Mouse (Mus musculus) B cell, adult 2 months (primary cell): ENCODE data around the gene Plxdc1.
A peak's percentile ranks its signal among the peaks of the same experiment; 100 is the strongest.

ENCODE experiments used
- DNase-seq, 2 experiments: peaks; one replicate each; pipeline ENCODE4 v3.0.0; 2022

The Plxdc1 gene

DNA sequence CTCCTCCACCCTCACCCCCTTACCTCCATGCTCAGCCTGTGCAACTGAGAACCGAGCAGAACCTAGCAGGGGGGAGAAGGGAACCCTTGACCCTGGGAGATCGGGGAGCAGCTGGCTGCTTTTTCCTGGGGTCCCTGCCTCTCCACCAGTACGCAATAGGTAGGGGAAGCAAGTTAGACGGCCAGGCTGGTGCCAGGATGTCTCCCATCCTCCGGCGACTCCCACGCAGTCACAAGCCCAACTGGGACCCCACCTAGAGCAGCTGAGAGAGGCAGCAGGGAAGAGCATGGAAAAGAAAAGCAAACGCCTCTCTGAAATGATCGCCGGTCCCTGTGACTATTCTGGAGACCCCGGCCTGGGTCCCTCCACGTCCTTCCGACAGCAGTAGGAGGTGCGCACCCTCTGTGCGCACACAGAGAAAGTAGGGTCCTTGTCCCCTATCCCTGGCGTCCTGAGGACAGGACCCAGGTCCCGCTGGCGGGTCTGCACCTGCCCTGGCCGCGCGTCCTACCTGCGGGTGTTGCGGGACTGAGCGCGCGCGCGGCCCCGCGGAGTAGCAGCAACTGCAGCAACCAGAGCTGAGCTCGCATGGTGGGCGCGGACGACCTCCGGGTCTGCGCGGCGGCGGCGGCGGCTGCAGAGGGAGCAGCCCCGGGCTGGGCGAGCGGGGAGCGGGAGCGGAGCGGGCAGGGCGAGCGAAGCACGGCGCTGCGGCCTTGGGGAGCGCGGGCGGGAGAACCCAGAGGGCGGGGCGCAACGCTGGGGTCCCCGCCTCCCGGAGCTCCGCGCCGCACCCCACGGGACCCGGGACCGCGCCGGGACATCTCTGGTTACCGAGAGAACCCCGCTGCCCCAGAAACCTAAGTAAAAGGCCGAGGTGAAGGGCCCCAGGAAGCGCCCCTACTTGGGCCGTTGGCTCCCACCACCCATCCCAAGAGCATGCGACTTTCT is at the start of gene Plxdc1:
Plxdc1 (minus strand) TSS at position 718 of the 951 bp plus-strand sequence.
- peak; percentile 38 to 45 for DNase-seq

DNA sequence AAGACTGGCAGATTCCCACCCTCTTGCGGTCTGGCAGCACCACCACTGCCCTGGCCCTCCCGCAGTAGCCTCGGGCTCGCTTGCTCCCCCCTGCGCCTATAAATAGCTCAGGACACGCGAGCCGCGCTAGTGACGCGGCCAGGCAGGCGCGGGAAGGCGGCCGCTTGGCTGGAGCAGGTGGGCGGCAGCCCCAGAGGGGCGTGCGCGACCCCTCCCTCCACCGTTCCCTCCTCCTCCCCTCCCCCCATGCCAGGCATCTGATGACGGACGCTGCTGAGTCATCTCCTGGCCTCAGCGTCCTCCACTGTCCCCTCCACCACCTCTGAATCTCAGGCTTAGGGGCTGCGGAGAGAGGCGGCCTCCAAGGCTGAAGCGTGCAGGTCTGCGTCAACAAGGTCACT is 49.7 kb upstream of the Plxdc1 start:
- no peak for DNase-seq

DNA sequence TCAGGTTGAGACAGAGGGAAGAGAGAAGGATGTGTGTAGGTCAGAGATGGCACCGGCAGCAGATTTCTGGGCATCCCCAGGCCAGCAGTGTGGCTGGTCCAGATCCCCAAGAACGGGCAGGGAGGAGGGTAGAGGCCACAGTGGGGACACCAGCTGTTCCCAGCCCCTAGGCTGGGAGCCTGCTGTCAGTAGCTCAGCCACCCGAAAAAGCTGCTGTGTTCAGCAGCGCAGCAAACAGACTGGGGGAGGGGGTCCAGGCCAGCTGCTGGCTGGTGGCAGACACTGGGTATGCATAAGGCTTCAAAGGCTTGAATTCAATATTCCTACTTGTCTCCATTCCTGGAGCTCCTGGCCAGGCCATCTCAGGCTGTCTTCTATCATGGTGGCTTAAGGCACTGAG is 48.6 kb upstream of the Plxdc1 start:
- no peak for DNase-seq

DNA sequence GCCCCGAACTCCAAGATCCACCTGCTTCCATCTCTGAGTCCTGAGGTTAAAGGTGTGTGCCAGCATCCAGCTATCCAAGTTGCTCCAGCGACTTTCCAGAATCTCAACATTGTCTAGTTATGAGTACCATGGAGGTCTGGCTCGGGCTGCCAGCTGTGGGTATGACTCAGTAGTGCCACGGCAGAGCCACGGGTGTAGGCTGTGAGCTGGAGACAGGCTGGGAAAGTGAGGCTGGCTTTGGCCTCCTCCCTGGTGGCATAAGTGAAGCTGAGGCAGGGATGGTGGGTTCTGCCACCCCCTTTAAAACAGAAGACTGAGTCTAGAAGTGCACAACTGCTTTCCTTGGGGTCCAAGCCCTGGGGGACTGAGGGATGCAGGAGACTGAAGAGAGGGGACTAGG is 47.8 kb upstream of the Plxdc1 start:
- no peak for DNase-seq

DNA sequence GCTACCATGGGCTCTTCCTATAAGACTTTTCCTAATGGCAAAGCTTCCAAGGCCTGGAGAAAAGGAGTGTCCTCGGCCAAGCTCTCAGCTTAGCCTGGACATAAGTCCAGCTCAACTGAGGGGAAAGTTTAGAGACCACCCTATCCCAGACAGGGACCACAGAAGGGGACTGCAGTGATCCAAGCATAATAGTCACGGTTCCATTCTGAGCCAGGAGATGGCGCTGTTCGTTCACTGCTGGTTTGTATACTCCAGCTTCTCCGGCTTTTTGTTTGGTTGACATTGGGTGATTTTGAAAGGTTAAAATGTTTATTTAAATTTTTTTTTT is 45.2 kb upstream of the Plxdc1 start:
- peak; percentile 85 to 87 for DNase-seq

DNA sequence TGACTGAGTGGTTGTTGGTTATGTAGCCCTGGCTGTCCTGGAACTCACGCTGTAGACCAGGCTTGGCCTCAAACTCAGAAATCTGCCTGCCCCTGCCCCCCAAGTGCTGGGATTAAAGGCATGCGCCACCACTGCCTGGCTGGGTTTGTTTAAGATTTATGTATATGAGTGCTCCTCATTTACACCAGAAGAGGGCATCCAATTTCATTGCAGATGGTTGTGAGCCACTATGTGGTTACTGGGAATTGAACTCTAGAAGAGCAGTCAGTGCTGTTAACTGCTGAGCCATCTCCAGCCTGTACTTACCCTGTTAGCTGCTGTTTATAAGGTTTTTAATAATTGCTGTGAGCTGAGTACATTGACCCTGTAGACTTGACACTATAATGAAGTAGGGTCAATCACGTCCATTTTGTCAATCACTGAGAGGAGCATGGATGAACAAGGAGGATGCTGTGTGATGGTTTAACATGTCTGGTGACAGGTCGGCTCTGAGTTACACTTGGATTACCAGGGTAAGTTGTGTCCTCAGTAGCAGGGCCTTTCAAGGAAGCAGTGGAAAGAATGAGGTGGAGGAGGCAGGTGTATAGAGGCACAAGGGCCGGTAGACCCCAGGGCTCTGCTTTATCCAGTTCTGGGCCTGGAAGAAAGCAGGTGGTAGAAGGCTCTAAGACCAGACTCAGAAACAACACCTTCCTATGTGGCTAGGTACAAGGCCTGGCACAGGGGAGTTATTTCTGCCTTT is 44.6 kb upstream of the Plxdc1 start:
- peak in 1 of 2 experiments; percentile 16 for DNase-seq

DNA sequence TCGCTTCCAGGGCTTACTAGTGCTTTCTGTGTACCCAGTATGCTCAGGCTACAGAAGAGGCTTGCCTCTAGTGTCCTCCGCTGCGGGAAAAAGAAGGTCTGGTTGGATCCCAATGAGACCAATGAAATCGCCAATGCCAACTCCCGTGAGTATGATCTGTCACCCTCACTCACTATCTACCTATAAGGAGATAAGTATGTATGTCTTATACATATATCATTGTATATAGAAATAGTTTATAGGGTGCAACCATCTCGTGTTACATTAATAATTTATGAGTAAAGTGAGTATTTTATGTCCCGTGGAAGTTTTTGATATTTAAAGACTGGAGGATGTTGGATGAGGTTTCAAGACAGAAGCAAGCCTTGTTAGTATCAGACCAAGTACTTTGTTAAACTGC is 41.5 kb upstream of the Plxdc1 start:
- no peak for DNase-seq

DNA sequence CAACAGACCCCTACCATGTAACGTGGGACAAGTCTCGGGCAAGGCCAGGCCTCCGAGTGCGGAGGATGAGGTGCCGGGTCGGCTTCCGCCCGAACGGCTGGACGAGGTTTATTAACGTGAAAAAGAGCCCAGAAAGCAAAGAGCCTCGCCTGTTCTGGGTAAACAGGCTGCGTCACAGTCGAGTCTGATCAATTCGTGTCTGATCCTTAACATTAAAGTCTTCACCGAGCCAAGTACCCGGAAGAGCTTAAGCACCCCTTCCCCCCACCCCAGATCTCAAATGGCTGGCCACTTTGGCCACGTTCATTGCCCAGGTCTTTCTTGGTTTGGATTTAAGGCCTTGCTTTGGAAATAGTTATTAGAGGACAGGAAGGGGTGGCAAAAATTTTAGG is 41.0 kb upstream of the Plxdc1 start:
- no peak for DNase-seq

DNA sequence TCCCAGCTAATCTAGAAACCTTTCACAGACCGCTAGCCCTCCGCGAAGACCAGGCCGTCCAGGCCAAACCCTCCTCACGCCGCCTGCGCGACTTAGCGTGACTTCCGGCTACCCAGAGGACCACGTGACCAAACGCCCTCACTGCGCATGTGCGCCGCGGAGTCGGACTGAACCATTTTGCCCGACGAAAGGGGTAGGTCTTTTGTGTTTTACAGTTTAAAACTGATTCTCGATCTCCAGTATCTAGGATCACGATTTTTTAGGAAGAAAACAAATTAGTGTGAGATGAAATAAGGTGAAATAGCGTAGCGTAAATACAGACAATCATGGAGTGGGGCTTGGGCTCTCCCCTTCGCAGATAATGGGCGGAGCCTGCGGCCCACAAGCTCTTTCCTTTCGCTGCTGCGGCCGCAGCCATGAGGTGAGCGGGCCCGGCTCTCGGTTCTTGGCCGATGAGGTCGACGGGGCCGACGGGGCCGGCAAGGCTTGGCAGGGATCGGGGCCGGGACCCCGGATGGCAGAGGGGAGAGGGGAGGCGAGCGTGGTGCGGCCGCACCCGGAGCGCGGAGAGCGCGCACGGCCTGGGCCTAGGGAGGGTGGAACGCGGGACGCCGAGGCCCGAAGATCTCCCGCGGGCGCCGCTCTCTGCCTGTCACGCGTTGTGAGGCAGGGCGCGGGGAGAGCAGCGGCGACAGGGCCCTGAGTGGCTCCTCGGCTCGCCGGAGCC is 40.5 kb upstream of the Plxdc1 start, which contains the start of gene Rpl19:
Rpl19 (plus strand) TSS at position 141 of the 727 bp plus-strand sequence.
- peak; percentile 91 to 93 for DNase-seq

DNA sequence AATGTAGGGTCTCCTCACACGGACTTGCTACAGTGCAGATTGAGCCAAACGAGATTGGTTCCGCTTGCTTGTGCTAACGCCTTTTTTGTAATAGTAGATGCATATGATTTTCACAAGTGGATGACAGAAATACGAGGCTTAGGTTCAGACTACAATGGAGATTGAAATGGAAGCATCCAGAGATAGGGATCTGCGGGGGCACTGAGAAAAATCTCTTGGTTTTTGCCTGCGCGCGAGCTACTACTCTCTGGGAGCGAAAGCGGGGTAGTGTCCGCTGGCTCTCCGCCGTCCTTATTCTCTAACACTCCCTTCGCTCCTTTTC is 40.0 kb upstream of the Plxdc1 start:
- DNase-seq, result no peak

DNA sequence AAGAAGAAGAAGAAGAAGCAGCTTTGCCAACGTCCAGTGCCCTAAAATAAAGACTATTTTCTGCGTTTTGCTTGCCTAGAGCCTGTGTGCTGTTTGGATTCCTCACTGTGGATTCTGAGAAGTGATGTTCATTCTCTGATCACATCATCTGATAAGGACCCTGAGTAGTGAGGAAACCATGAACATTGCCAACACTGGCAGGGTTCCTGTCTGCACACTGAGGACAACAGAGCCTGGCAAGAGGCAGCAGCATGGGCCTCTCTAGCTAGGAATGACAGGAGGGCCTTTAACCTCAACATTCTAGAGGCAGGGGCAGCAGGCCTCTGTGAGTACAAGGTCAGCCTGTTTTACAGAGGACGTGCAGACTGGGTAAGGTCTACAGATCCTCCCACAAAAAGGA is 38.3 kb upstream of the Plxdc1 start:
- no peak for DNase-seq

DNA sequence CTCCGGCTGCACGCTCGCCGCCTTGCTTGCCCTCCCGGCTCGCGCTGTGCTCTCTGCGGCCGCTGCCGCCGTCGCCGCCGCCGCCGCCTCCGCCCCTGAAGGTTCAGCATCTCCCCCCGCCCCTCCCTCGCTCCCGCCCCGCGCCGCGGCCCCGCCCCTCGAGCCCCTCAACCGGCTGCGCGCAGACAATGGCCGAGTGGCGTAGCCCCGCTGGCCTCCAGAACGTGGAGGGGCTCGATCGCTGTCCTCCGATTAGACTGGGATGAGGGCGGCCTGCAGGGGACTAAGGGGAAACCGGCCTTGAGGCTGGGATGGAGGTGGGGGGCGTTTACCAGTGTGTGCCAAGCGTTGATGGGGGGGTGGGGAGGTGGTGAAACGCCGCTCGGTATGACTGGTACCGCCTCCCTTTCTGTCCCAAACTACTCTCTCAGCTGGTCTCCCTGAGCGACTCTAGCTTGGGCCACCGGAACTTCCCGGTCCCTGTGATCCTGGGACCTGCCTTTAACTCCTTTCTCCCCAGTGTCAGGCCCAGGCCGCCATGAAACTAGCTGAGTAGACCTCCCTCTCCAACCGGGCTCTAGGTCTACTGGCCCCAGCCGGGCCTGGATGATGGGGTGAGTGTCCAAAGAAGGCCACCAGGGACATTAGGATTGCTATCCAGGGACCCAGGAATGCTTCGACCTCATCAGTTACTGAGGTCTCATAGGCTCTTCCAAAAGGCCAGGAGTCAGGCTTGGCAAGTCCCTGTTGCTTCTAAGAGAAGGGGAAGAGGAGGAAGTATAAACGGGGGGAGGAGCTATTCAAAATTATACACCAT is 36.5 kb upstream of the Plxdc1 start, which contains the start of gene Cacnb1:
Cacnb1 (minus strand) TSS at position 480 of the 817 bp plus-strand sequence.
- peak; percentile 45 to 53 for DNase-seq

DNA sequence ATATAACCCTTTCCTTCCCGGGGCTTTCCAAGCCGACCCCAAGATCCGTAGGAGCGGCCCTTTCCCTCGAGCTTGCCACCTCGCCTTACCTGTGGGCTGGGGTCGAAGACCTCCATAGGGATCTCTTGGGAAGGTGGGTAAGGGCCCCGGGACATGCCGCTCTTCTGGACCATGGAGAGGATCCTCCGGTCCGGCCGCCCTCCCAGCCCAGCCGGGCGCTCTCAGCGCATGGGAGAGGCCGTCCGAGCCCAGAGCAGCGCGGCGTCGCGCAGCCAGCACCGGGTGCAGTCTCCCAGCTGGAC is 36.0 kb upstream of the Plxdc1 start:
- DNase-seq, result no peak

DNA sequence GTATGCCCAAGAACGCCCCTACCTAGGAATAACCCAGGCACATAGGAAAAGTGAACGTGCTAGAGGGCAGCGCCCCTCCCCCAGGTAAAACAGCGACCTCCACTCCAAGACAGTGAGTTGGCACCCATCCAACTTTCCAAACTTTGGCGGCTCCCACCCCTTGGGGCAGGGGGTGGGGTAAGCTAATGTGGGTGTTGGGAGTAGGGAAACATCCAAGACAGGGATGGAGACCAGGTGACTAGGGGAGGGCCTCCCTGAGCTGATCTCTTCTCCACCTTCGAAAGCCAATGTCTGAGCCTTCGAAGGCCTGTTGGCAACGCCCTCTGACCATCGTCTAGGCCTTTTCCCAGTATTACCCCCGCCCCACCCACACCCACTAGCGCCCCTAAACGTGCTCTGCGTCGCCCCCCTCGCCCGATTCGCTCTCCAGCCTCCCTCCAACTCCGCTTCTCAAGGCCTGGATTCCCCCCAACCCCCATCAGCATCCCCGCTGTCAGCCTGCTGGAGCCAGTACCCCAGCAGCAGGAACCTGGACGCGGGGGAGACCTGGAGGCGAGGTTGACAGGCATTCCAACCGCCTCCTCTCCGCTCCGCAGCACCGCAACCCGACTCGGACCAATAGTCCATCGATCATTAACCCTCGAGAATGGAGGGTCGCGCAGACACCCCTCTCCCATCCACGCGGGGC is 35.5 kb upstream of the Plxdc1 start:
- peak; percentile 18 to 25 for DNase-seq

DNA sequence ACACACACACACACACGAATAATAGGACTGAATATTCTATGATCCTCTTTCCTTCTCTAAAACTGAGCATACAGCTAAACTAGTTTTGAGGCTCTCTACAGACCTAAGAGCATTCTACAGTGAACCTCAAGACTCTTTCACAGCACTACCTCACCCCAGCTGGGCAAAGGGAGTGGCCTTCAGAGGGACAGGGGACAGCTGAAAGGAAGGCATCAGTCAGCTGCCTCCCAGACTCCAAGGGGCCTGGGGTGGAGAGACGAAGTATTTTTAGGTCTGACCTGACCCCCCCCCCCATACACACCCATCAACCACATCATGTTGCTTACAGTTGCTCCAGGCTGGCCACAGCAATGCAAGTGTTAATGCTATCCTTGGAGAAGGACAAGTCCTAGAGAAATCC is 34.9 kb upstream of the Plxdc1 start:
- DNase-seq, result no peak

DNA sequence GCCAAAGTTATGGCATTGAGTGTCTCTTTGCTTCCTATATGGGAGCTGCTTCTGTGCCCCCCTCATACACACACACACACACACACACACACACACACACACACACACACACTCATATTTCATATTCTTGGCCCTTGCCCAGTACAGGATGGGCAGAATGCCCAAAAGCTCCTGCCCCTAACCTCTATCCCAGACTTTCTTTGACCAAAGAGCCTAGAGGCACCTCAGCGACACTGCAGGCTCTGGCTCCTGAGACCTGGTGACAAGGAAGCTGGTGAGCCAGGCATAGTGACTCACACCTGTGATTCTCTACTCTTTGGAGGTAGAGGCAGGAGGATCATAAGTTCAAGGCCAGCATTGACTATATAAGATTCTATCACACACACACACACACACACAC is 34.5 kb upstream of the Plxdc1 start:
- peak in 1 of 2 experiments; percentile 13 for DNase-seq

DNA sequence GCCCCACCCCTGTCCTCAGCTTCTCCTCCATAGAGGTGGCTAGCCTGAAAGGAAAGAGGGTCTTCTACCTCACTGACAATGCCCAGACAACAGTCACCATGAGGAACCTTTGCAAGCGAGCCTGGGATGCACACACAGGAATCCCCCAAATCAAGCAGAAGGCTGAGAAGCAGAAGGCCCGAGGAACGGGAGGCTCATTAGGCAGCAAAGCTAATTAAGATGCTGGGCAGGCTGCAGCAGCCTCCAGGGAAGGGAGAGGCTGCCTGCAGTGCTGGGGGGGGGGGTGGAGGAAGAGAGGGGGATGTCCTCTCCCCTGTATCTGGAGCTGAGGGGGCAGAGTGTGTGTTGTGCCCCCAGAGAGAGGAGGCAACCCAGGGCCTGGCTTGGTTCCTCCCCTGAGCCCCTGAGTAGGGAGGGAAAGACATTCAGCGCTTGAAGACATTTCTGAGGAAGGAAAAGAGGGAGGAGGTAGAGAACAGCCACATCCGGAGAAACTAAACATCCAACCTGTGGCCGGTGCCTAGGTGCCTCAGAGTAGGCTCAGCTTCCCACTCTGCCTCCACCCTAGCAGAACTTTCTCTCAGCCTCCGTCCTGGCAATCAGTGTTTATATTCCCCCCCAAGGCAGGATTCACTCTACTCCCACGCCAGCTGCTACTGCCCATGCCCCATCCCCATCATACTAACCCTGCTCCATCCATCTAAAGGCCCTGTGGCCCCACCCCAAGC is 33.8 kb upstream of the Plxdc1 start:
- no peak for DNase-seq

DNA sequence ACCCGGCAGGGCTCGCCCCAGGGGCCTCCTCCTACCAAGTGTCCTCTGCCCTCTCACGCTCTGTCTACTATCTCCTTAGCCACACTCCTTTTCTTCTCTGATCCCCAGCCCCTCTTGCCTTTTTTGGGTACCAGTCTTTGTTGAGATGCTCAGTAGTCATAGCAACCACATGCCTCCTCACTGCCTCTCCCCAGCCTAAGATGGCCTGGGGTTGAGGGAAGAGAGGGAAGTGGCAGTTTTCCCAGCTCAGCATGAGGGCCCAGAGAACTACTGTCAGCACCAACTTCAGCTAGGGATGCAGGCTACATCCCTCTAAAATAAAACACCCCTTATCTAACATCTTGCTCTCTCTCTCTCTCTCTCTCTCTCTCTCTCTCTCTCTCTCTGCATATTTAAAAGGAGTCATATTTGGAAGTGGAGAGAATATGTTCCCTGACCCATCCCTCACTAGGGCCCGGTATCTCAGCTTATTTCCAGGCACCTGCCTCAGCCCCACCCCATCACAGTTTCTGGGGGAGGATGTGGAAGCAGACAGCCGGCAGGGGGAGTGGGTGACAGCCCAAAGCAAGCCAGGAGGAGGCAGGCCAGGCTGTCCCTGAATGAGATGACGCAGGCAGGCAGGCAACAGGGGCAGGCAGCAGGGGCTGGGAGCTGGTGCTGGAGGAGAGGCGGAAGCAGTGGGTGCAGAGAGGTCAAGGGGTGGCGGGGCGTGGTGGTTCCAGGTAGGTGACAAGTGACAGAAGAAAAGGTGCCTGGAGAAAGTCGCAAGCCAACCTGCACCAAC is 32.8 kb upstream of the Plxdc1 start:
- peak; percentile 55 for DNase-seq

DNA sequence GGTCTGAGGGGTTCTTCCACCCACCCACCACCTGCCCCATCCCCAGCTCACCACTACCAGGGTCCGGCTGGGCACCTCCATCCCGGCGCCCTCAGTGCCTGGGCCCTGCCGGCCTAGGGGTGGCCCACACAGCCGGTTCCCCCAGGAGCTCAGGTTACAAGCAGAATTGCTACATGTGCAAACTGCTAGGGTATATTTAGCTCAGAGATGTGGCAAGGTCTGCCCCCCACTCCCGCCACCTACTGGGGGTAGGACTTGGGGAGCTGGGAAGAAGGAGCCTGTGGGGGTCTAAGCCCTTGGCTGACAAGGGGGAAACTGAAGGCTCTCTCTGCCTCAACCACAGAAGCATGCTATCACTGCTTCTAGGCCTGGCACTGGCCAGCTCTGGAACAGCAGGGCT is 32.0 kb upstream of the Plxdc1 start:
- no peak for DNase-seq

DNA sequence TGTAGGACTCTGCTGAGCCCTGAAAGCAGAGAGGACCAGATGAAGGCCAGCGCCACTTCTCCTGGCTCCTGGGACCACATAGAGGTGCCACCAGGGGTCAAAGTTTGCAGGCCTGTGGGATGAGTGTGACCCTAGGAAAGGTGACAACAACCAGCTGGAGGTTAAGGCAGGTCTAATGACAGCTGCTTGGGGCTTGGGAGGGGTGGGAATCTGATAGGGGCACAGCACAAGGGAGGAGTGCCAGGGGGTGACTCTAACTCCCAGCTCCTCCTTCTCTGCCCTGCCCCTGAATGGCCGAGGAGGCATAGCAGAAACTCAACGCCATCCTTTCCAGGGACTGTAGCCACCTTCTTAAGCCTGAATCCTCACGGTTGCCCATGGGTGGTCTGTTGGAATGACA is 30.6 kb upstream of the Plxdc1 start:
- DNase-seq, result no peak

DNA sequence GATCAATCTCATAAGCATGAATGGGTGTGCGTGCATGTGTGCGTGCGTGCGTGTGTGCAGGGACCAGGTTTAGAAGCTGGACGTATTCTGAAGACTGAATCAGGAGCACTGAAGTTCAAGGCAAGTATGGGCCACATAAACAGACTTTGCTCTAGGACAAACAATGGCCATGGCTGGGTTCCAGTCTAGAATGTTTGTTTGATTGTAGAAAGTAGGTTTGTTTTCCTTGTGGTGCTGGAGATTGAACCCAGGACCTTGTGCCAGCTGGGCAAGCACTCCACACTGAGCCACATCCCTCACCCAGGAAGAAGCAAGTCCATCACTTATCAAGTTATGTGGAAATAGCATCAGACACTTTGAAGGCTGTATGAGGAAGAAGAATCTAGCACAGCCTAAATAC is 29.9 kb upstream of the Plxdc1 start:
- no peak for DNase-seq
